Mouse (Mus musculus): Measurements from ENCODE around the gene Kctd12b. TPM values are rescaled to one million over a fixed set of nuclear protein-coding genes. Genes with fewer than 3 reads are reported as not detected.

Gene Kctd12b
- not detected in 2 replicates for polyA plus RNA-seq (2012)

- no peak for TF ChIP-seq GATA1 (IDR thresholded peaks at IDR 0.05; ENCODE audit: low read length)
These were observed at the start of gene Kctd12b for GRCm38 (mm10) chrX:153695782-153696395. Gene Kctd12b, minus strand, starts transcription at chrX:153696391.

DNA sequence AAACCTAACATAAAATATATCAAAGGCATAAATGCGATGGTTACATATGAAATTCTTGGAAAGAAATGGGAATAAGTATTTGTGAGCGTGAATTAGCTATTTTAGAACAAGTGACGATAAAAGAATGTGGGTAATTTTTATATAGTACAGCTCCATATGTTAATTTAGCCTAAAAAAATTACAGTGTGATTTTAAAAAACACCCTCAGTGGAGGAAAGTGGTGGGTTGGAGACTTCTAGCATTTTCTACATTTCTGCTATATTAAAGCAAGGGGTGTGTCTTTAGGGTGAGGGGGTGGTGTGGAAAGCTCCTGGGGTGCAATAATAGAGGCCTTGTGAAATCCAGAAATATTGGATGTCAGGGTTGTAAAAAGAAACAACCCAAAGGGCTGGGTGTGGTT is 46.3 kb upstream of the Kctd12b start:
- no peak for TF ChIP-seq GATA1 (IDR thresholded peaks at IDR 0.05; ENCODE audit: low read length)

GRCm38 (mm10) chrX:153735697-153736096 is 39.5 kb upstream of the Kctd12b start:
- no peak for TF ChIP-seq GATA1 (IDR thresholded peaks at IDR 0.05; ENCODE audit: low read length)

GRCm38 (mm10) chrX:153724400-153724799 is 28.2 kb upstream of the Kctd12b start:
- TF ChIP-seq GATA1 (IDR thresholded peaks at IDR 0.05; ENCODE audit: low read length) = no peak

- TF ChIP-seq GATA1 (IDR thresholded peaks at IDR 0.05; ENCODE audit: low read length) = no peak
These were observed 27.1 kb upstream of the Kctd12b start, which contains the start of gene Nbdy for GRCm38 (mm10) chrX:153723110-153723916. Gene Nbdy, plus strand, starts transcription at chrX:153723590.

- no peak for TF ChIP-seq GATA1 (IDR thresholded peaks at IDR 0.05; ENCODE audit: low read length)
These were observed 23.4 kb upstream of the Kctd12b start for GRCm38 (mm10) chrX:153719602-153720001.

- no peak for TF ChIP-seq GATA1 (IDR thresholded peaks at IDR 0.05; ENCODE audit: low read length)
These were observed 20.5 kb upstream of the Kctd12b start for GRCm38 (mm10) chrX:153716716-153717115.

- TF ChIP-seq GATA1 (IDR thresholded peaks at IDR 0.05; ENCODE audit: low read length) = no peak
These were observed 11.5 kb upstream of the Kctd12b start for GRCm38 (mm10) chrX:153707735-153708134.

DNA sequence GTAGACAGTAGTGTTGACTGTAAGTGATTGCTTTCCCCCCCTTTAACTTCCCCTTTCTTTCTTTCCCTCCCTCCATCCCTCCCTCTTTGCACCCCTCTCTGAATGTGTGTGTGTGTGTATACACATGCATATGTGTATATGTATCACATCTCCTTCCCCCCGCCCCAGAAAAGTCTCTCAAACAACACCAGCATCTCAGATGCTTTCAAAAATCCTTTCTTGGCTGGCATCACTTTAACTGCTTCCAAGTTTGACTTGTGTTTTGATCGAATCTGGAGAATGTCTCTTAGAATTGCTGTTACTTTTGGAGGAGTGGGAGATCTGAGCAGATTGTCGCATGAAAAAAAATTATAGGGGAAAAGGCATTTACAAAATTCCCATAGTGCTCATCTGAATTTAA is 4.3 kb upstream of the Kctd12b start:
- no peak for TF ChIP-seq GATA1 (IDR thresholded peaks at IDR 0.05; ENCODE audit: low read length)

DNA sequence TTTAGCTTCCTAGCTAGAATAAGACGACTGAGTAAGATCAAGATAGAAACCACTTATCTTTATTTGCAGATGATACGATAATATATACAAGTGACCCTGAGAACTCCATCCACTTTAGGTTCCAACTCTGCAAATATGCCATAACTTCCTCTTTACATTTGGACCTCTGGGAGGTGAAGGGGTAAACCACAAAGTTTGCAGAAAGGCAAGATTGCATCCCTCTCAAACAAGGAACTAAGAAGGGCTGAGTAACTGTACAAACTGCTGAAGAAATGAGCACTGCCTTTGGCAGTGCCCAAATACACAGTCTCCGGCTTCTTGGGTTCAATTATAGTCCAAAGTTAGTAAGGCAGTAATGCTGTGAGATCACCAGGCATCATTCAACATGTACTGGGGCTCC is 31.3 kb downstream of the Kctd12b start:
- no peak for TF ChIP-seq GATA1 (IDR thresholded peaks at IDR 0.05; ENCODE audit: low read length)

DNA sequence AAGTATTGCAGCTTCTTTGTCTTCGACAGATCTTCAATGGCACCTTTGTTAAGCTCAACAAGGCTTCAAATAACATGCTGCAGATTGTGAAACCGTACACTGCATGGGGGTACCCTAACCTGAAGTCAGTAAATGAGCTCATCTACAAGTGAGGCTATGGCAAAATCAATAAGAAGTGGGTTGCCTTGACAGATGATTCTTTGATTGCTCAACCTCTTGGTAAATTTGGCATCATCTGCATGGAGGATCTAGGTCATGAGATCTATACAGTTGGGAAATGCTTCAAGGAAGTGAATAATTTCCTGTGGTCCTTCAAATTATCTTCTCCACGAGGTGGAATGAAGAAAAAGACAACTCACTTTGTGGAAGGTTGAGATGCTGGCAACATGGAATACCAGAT is 39.2 kb downstream of the Kctd12b start:
- TF ChIP-seq GATA1 (IDR thresholded peaks at IDR 0.05; ENCODE audit: low read length) = no peak

- no peak for TF ChIP-seq GATA1 (IDR thresholded peaks at IDR 0.05; ENCODE audit: low read length)
These were observed 55.6 kb downstream of the Kctd12b start for GRCm38 (mm10) chrX:153640615-153641014.

DNA sequence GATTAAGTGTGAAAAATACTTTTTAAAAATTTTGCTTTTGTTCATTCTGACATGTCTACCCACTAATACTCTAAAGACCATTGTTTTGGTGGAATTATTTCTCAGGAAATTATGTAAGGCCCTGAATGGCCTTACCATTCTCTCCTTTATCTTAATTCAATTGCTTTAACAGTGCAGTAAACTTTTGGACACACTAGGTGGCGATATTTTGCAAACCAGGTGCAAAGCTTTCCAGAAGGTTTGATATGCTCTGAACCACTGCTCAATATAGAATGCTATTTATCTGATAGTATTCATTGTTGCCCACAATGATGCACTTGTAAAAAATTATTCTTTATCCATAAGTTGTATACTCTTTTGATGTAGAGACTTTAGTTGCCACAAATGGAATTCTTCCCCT is 59.9 kb downstream of the Kctd12b start:
- TF ChIP-seq GATA1 (IDR thresholded peaks at IDR 0.05; ENCODE audit: low read length) = no peak

Other genes with a start within 250 kb of the Kctd12b start
- gene Ubqln2, start 198.2 kb downstream of the Kctd12b start, polyA plus RNA-seq (2012) = 86.9 and 110 TPM in 2 replicates
- not detected in 2 replicates for gene Cypt3, start 137.8 kb downstream of the Kctd12b start, polyA plus RNA-seq (2012)
- 52.4 and 76.7 TPM in 2 replicates for gene Nbdy, start 27.2 kb upstream of the Kctd12b start, polyA plus RNA-seq (2012)
- not detected in 2 replicates for gene Spin2c, start 135.8 kb upstream of the Kctd12b start, polyA plus RNA-seq (2012)

Data from G1E-ER4 (cell line).